Comparison of ENCODE assay signal across 15 mouse cellular contexts in the genomic region with DNA sequence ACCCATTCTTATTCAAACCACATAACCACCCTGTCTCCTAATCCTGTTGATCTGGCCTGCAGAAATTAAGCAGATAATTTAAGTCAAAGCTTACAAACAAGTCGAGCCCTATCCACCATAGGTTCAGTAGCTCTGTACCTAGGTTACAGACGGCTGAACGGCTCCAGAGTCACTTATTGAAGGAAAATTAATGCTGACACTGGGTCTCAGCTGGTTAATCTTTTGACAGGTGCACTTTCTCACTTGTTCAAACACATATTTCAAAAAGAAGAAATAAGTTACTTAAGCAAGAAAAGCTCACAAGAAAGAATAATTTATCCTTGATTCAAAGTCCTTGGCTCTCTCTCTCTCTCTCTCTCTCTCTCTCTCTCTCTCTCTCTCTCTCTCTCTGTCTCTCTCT.
"Had no signal": no experiment of that assay in that cellular context is flagged by ENCODE, and none has a peak within 500 bp of the region (broad histone marks: within the 10 kb centered on the region; RNA-seq: fewer than 3 reads in every experiment).

No protein-coding gene starts in this region.

- H3K9ac ChIP-seq: neural tube, embryonic 15.5 days; stomach, embryonic 15.5 days had no signal

- H3K4me3 ChIP-seq: neural tube, embryonic 15.5 days; stomach, embryonic 15.5 days had no signal

- H3K27ac ChIP-seq: neural tube, embryonic 15.5 days; stomach, embryonic 15.5 days; stomach, postnatal 0 days had no signal

- H3K36me3 ChIP-seq: neural tube, embryonic 15.5 days; stomach, embryonic 15.5 days had no signal

- H3K9me3 ChIP-seq: neural tube, embryonic 15.5 days; stomach, embryonic 15.5 days had no signal

- DNase-seq: retina, postnatal 1 day; right cerebral cortex, adult 18-20 months; right cerebral cortex, postnatal 14 days; right cerebral cortex, postnatal 25 days; right cerebral cortex, postnatal 4 days; spleen, adult 18-20 months; thymus, adult 18-20 months; thymus, adult 2 months; thymus, postnatal 14 days; thymus, postnatal 25 days; thymus, postnatal 36 days; thymus, postnatal 4 days had no signal

- H3K27me3 ChIP-seq: stomach, embryonic 15.5 days had no signal

- H3K4me1 ChIP-seq: neural tube, embryonic 15.5 days; stomach, embryonic 15.5 days had no signal

- H3K4me2 ChIP-seq: neural tube, embryonic 15.5 days; stomach, embryonic 15.5 days had no signal
